Mouse (Mus musculus): ENCODE data around the gene Tnfaip1.

GRCm38 (mm10) chr11:78556070-78556469 lies 19.9 kb upstream of the Tnfaip1 start:
- TF ChIP-seq CTCF (IDR thresholded peaks at IDR 0.05; ENCODE audit: low read depth), result no peak
- TF ChIP-seq EP300 (IDR thresholded peaks at IDR 0.05; ENCODE audit: low read depth), result no peak
